Mouse (Mus musculus): Measurements from ENCODE around the gene Sergef. TPM values are rescaled to one million over a fixed set of nuclear protein-coding genes. Genes with fewer than 3 reads are reported as not detected.
"Not testable (repeated sequence)": the region's sequence is repeated elsewhere in the genome, so short reads cannot be mapped to it uniquely, and the experiment has no call there.

Sergef gene
- total RNA-seq, 4 experiments from 2014 or later: 66.3 to 76.8 (median 71.3) TPM

DNA sequence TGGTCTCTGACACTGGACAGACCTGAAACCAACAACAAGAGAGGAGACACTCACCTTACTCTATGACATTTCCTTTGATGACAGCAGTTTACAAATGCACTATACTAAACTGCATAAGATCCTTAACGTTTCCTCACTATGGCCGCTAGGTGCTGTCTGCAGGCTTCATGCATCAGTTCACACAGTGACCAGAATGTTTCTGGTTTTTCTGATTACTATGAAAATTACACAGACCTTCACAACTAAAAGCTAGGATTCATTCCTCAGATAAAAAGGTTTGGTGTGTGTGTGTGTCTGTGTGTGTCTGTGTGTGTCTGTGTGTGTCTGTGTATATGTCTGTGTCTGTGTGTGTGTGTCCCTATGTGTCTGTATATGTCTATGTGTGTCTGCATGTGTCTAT, 63.7 kb downstream of the Sergef start:
- no peak for DNase-seq (ENCODE audit: low spot score in 2 of 2)

- DNase-seq (ENCODE audit: low spot score in 2 of 2): no peak
Observed at GRCm38 (mm10) chr7:46572803-46573594, 66.6 kb downstream of the Sergef start.

GRCm38 (mm10) chr7:46569509-46569908, 70.1 kb downstream of the Sergef start:
- not testable (repeated sequence) for DNase-seq (ENCODE audit: low spot score in 2 of 2)

- no peak for DNase-seq (ENCODE audit: low spot score in 2 of 2)
Observed at GRCm38 (mm10) chr7:46566318-46567007, 73.1 kb downstream of the Sergef start.

DNA sequence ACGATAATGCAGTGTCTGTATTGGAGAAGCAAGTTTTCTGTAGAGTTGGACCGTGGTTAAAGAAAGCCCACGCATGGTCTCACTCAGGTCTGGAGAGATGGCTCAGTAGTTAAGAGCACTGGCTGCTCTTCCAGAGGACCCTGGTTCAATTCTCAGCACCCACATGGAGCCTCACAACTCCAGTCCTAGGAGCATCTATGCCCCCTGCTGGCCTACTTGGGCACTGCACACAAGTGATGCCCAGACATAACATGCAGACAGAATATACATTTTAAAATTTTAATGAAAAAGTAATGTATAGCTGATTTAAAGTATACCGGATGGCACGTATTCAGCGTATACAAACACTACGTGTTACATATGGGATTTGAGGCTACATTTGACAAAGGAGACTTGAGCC, 74.2 kb downstream of the Sergef start:
- DNase-seq (ENCODE audit: low spot score in 2 of 2): no peak

- DNase-seq (ENCODE audit: low spot score in 2 of 2): no peak
Observed at GRCm38 (mm10) chr7:46563801-46564200, 75.8 kb downstream of the Sergef start.

DNA sequence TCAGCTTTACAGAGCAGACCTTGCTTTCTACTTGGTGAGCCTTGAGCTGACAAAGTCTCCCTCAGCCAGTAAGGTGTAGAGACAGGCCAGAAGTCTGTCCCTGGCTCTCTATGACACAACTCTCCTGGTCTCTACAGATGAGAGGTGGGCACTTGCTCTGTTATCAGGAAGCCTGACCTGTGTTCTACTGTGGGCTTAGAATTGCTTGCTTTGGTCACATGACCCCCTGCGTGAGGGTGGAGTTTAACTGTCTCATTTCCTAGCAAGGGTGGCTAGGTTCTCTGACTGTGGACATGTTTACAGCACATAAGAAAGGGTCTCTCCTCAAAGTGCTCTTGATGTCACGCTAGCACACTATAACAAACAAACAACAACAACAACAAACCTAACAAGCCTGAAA, 79.5 kb downstream of the Sergef start:
- DNase-seq (ENCODE audit: low spot score in 2 of 2): no peak

DNA sequence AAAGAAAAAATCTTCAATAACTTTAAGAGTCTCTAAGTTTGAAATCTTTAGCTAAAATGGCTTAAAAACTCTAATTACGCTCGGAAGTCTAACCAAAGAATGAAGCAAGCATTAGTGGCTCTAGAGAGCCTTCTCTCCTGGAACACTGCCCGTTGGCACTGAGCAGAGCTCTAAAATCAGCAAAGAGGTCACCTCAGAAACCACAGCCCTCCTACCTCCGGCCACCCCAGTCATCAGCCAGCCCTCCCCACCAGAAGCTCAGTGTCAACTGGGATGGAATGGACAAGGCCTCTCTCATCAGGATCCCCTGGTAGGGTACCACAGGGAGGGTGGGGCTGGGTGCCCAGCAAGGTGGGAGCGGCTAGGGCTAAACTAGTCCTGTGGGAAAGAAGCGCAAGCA, 80.0 kb downstream of the Sergef start:
- no peak for DNase-seq (ENCODE audit: low spot score in 2 of 2)

- no peak for DNase-seq (ENCODE audit: low spot score in 2 of 2)
Observed at GRCm38 (mm10) chr7:46559006-46559405, 80.6 kb downstream of the Sergef start.

DNA sequence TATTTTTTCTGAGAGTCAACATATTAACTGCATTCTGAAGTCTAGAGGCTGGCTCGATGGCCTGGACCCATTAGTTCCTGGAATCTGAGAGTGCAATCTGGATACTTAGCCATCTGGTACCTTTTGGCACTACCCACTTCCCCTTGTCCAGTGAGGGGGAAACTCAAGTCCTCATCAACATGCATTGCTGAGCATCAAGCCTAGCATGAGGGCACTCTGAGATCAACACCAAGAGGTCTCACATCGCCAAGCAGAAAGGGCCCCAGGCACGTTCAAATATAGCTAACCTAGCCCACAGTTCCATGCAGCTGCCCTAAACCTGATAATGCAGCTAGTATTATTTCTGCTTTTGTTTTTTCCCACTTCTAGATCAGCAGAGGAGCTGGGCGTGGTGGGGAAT, 81.6 kb downstream of the Sergef start:
- DNase-seq (ENCODE audit: low spot score in 2 of 2): no peak

- no peak for DNase-seq (ENCODE audit: low spot score in 2 of 2)
Observed at GRCm38 (mm10) chr7:46557387-46557786, 82.2 kb downstream of the Sergef start.

- no peak for DNase-seq (ENCODE audit: low spot score in 2 of 2)
Observed at GRCm38 (mm10) chr7:46556358-46557118, 83.1 kb downstream of the Sergef start.

- DNase-seq (ENCODE audit: low spot score in 2 of 2): no peak
Observed at GRCm38 (mm10) chr7:46555731-46556130, 83.9 kb downstream of the Sergef start.

- DNase-seq (ENCODE audit: low spot score in 2 of 2): no peak
Observed at GRCm38 (mm10) chr7:46554855-46555254, 84.8 kb downstream of the Sergef start.

- no peak for DNase-seq (ENCODE audit: low spot score in 2 of 2)
Observed at GRCm38 (mm10) chr7:46554003-46554402, 85.6 kb downstream of the Sergef start.

DNA sequence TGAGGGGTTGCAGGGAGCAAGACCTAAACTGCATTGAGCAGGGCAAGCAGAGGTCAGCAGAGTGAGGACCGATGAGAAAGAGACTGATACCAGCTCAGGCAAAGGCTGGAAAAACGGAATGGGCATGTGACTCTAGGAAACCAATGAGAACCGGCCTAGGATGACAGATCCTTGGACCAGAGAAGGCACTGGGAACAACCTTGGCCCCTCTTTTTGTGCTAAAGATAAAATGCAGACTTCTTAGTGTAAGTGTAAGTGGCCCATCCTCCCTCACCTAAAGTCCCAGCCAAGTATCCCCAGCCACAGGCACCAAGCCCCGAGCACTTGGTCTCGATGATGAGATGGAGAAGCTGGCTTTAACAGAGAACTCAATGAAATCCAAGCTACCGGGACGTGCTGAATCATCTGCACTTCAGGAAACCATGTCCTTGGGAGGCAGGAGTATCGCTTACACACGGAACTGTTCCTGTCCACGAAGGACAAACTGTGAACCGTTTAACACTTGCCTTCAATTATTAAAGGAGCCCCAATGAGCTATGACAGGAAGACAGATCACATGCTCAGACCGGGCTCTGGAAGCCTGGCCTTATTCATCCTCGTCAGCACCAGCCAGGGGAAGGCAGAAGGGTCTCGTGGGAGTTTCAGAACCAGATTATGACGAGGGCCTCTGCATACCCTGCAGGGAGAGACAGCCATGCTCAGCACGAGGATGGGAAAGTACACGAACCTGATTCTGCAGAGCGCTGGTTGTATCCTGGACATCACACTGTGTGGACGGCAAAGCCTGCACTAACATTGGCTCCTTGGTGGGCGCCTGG, 87.5 kb downstream of the Sergef start:
- no peak for DNase-seq (ENCODE audit: low spot score in 2 of 2)

GRCm38 (mm10) chr7:46551173-46551572, 88.4 kb downstream of the Sergef start:
- no peak for DNase-seq (ENCODE audit: low spot score in 2 of 2)

- no peak for DNase-seq (ENCODE audit: low spot score in 2 of 2)
Observed at GRCm38 (mm10) chr7:46548124-46548523, 91.5 kb downstream of the Sergef start.

DNA sequence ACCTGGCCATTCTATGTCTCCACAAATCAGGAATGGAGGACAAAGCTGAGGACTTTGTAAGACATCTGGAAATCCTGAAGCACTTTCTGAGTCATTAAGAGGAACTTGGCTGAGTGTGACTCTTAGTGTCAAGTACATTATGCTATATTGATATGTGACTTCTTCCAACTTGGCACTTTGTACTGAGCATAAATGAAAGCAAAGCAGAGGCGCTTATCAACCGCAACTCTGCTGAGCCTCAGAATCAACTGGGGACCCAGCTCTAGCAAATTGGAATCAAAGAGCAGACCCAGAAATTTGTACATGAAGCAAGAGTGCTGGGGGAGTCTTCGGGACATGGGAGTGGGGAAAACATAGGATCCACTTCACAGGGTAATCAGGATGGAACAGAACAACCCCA, 92.0 kb downstream of the Sergef start:
- DNase-seq (ENCODE audit: low spot score in 2 of 2): no peak

DNA sequence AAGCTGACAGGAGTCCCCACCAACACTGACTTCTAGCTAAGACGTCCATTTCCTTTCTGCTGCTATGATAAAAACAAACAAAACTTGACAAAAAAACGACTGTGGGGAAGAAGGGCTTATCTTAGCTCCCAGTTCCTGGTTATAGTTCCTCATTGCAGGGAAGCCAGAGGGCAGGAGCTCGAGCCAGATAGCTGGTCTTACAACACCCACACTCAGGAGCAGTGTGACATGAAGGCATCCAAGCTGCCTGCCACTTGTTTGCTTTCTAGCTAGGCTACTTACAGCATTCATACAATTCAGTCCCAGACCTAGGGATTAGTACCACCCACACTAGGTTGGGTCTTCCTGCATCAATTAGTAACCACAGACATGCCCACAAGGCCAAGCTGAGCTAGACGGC, 93.1 kb downstream of the Sergef start:
- DNase-seq (ENCODE audit: low spot score in 2 of 2): no peak

DNA sequence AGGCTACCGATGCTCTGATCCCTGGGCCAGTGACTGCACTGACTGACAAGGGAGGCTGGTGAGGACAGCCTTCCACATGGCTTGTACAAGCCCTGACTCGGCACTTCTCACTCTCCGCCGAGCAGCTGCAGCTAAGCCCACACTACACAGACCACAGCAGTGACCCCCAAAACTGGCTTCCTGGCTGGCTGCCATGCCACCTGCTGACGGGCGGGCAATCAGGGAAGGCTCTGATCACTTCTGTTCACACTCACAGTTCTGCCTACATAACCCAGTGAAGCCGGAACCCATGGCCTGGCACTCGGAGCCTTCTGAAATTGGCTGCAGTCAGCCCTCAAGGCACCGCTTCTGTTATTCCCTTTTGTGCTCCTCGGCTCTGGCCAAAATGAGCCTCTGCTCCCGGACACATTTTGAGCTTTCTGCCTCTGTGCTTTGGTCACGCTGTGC, 95.4 kb downstream of the Sergef start:
- DNase-seq (ENCODE audit: low spot score in 2 of 2): peak in 1 of 2 experiments; percentile 31

Measured in left cerebral cortex, adult 8-10 months (tissue).